Mouse (Mus musculus): ENCODE data around the gene Cenpx. TPM values are rescaled to one million over a fixed set of nuclear protein-coding genes. Genes with fewer than 3 reads are reported as not detected.
A peak's percentile ranks its signal among the peaks of the same experiment; 100 is the strongest.
"Not testable (repeated sequence)": the region's sequence is repeated elsewhere in the genome, so short reads cannot be mapped to it uniquely, and the experiment has no call there.

The Cenpx gene
- polyA plus RNA-seq, 1 experiment from 2014 or later, result 118 TPM

GRCm38 (mm10) chr11:120729432-120730050 is 16.0 kb upstream of the Cenpx start:
- H3K36me3 ChIP-seq (replicated peaks; ENCODE audit: control insufficient read depth, insufficient read depth, low read depth, low read length); H3K27ac ChIP-seq (replicated peaks; ENCODE audit: low read depth, low read length); H3K4me3 ChIP-seq (ENCODE audit: low read depth, low read length); ATAC-seq (replicated peaks; ENCODE audit: insufficient number of reproducible peaks, low FRiP score, low TSS enrichment, low read depth); H3K4me1 ChIP-seq (ENCODE audit: control insufficient read depth, insufficient read depth, low read length); H3K27me3 ChIP-seq (ENCODE audit: control insufficient read depth, insufficient read depth, low read length); H3K9me3 ChIP-seq (replicated peaks; ENCODE audit: control insufficient read depth, low read length); H3K9ac ChIP-seq (replicated peaks; ENCODE audit: low read length): not testable (repeated sequence)
- peak; percentile 73 for DNase-seq (ENCODE audit: low spot score)
- H3K4me2 ChIP-seq (ENCODE audit: low read depth, low read length), result peak overlapping the region; percentile 29
- WGBS, result 1% methylated on average over 17 of the region's 21 CpGs

GRCm38 (mm10) chr11:120728530-120729240 is 15.1 kb upstream of the Cenpx start:
- Histone ChIP-seq H3K4me3 (ENCODE audit: low read depth, low read length) (no peak overlapping the region), H3K27me3 (ENCODE audit: control insufficient read depth, insufficient read depth, low read length) (no peaks in the 10 kb centered on the region; the same call in 1 of the 2 replicates)
- no peak for ATAC-seq (replicated peaks; ENCODE audit: insufficient number of reproducible peaks, low FRiP score, low TSS enrichment, low read depth)

GRCm38 (mm10) chr11:120727564-120727963 is 14.0 kb upstream of the Cenpx start:
- no peak overlapping the region for H3K27ac ChIP-seq (replicated peaks; ENCODE audit: low read depth, low read length)
- WGBS, result 69% methylated on average over 12 of the region's 12 CpGs
- peaks cover under 1% of the 10 kb centered on the region for H3K27me3 ChIP-seq (ENCODE audit: control insufficient read depth, insufficient read depth, low read length)
- H3K9me3 ChIP-seq (replicated peaks; ENCODE audit: control insufficient read depth, low read length), result no peaks in the 10 kb centered on the region
- no peak for ATAC-seq (replicated peaks; ENCODE audit: insufficient number of reproducible peaks, low FRiP score, low TSS enrichment, low read depth)
- no peak overlapping the region for H3K4me2 ChIP-seq (ENCODE audit: low read depth, low read length)
- H3K4me3 ChIP-seq (ENCODE audit: low read depth, low read length), result no peak overlapping the region
- no peak overlapping the region for H3K9ac ChIP-seq (replicated peaks; ENCODE audit: low read length)
- no peak for DNase-seq (ENCODE audit: low spot score)
- H3K36me3 ChIP-seq (replicated peaks; ENCODE audit: control insufficient read depth, insufficient read depth, low read depth, low read length), result no peaks in the 10 kb centered on the region; the same call in 1 of the 2 replicates
- no peaks in the 10 kb centered on the region for H3K4me1 ChIP-seq (ENCODE audit: control insufficient read depth, insufficient read depth, low read length)

More at GRCm38 (mm10) chr11:120728530-120729240, 15.1 kb upstream of the Cenpx start:
- no peak overlapping the region for H3K27ac ChIP-seq (replicated peaks; ENCODE audit: low read depth, low read length)
- H3K9ac ChIP-seq (replicated peaks; ENCODE audit: low read length), result no peak overlapping the region
- WGBS, result 65% methylated on average over 11 of the region's 11 CpGs
- no peaks in the 10 kb centered on the region for H3K36me3 ChIP-seq (replicated peaks; ENCODE audit: control insufficient read depth, insufficient read depth, low read depth, low read length)
- no peak overlapping the region for H3K4me2 ChIP-seq (ENCODE audit: low read depth, low read length)
- H3K4me1 ChIP-seq (ENCODE audit: control insufficient read depth, insufficient read depth, low read length), result no peaks in the 10 kb centered on the region
- H3K9me3 ChIP-seq (replicated peaks; ENCODE audit: control insufficient read depth, low read length), result no peaks in the 10 kb centered on the region
- DNase-seq (ENCODE audit: low spot score), result no peak

GRCm38 (mm10) chr11:120727169-120727527 is 13.6 kb upstream of the Cenpx start, which contains the start of gene Dcxr:
Gene Dcxr (minus strand): TSS chr11:120727281.
- Histone ChIP-seq H3K9me3 (replicated peaks; ENCODE audit: control insufficient read depth, low read length) (no peaks in the 10 kb centered on the region), H3K4me1 (ENCODE audit: control insufficient read depth, insufficient read depth, low read length) (peaks cover under 1% of the 10 kb centered on the region; the same call in 1 of the 2 replicates), H3K9ac (replicated peaks; ENCODE audit: low read length) (peak within 1 kb of the TSS; percentile 49), H3K27me3 (ENCODE audit: control insufficient read depth, insufficient read depth, low read length) (peaks cover 4% of the 10 kb centered on the region), H3K4me2 (ENCODE audit: low read depth, low read length) (peak within 1 kb of the TSS; percentile 87), H3K4me3 (ENCODE audit: low read depth, low read length) (peak within 1 kb of the TSS; percentile 45), H3K27ac (replicated peaks; ENCODE audit: low read depth, low read length) (no peak within 1 kb of the TSS), H3K36me3 (replicated peaks; ENCODE audit: control insufficient read depth, insufficient read depth, low read depth, low read length) (no peaks in the 10 kb centered on the region; the same call in 1 of the 2 replicates)
- ATAC-seq (replicated peaks; ENCODE audit: insufficient number of reproducible peaks, low FRiP score, low TSS enrichment, low read depth) (peak; percentile 81), DNase-seq (ENCODE audit: low spot score) (peak; percentile 90)
- under 1% methylated on average over 14 of the region's 14 CpGs for WGBS

- peak overlapping the region; percentile 45 for H3K4me3 ChIP-seq (ENCODE audit: low read depth, low read length)
- peak overlapping the region; percentile 49 for H3K9ac ChIP-seq (replicated peaks; ENCODE audit: low read length)
- peaks cover 7% of the 10 kb centered on the region for H3K27me3 ChIP-seq (ENCODE audit: control insufficient read depth, insufficient read depth, low read length)
- H3K9me3 ChIP-seq (replicated peaks; ENCODE audit: control insufficient read depth, low read length), result no peaks in the 10 kb centered on the region
- H3K4me2 ChIP-seq (ENCODE audit: low read depth, low read length), result peak overlapping the region; percentile 87
- peak; percentile 5 for ATAC-seq (replicated peaks; ENCODE audit: insufficient number of reproducible peaks, low FRiP score, low TSS enrichment, low read depth)
- WGBS, result 17% methylated on average over 36 of the region's 36 CpGs
- H3K36me3 ChIP-seq (replicated peaks; ENCODE audit: control insufficient read depth, insufficient read depth, low read depth, low read length), result no peaks in the 10 kb centered on the region; the same call in 1 of the 2 replicates
- peaks cover 3% of the 10 kb centered on the region; the same call in 1 of the 2 replicates for H3K4me1 ChIP-seq (ENCODE audit: control insufficient read depth, insufficient read depth, low read length)
- DNase-seq (ENCODE audit: low spot score), result no peak
- no peak overlapping the region for H3K27ac ChIP-seq (replicated peaks; ENCODE audit: low read depth, low read length)
Observed at GRCm38 (mm10) chr11:120726243-120727168, 13.0 kb upstream of the Cenpx start.

GRCm38 (mm10) chr11:120723509-120723908 is 10.0 kb upstream of the Cenpx start:
- Histone ChIP-seq H3K9me3 (replicated peaks; ENCODE audit: control insufficient read depth, low read length) (no peaks in the 10 kb centered on the region), H3K27ac (replicated peaks; ENCODE audit: low read depth, low read length) (no peak overlapping the region), H3K4me1 (ENCODE audit: control insufficient read depth, insufficient read depth, low read length) (peaks cover 3% of the 10 kb centered on the region), H3K36me3 (replicated peaks; ENCODE audit: control insufficient read depth, insufficient read depth, low read depth, low read length) (no peaks in the 10 kb centered on the region; the same call in 1 of the 2 replicates), H3K9ac (replicated peaks; ENCODE audit: low read length) (no peak overlapping the region), H3K27me3 (ENCODE audit: control insufficient read depth, insufficient read depth, low read length) (peaks cover 7% of the 10 kb centered on the region), H3K4me2 (ENCODE audit: low read depth, low read length) (no peak overlapping the region), H3K4me3 (ENCODE audit: low read depth, low read length) (no peak overlapping the region)
- no peak for DNase-seq (ENCODE audit: low spot score)
- no peak for ATAC-seq (replicated peaks; ENCODE audit: insufficient number of reproducible peaks, low FRiP score, low TSS enrichment, low read depth)
- 81% methylated on average over 7 of the region's 7 CpGs for WGBS

- DNase-seq (ENCODE audit: low spot score), result no peak
- Histone ChIP-seq H3K4me2 (ENCODE audit: low read depth, low read length) (no peak overlapping the region), H3K9ac (replicated peaks; ENCODE audit: low read length) (no peak overlapping the region), H3K9me3 (replicated peaks; ENCODE audit: control insufficient read depth, low read length) (no peaks in the 10 kb centered on the region), H3K36me3 (replicated peaks; ENCODE audit: control insufficient read depth, insufficient read depth, low read depth, low read length) (no peaks in the 10 kb centered on the region; the same call in 1 of the 2 replicates), H3K27me3 (ENCODE audit: control insufficient read depth, insufficient read depth, low read length) (peaks cover 7% of the 10 kb centered on the region; the same call in 1 of the 2 replicates), H3K4me1 (ENCODE audit: control insufficient read depth, insufficient read depth, low read length) (peaks cover 3% of the 10 kb centered on the region), H3K4me3 (ENCODE audit: low read depth, low read length) (no peak overlapping the region), H3K27ac (replicated peaks; ENCODE audit: low read depth, low read length) (no peak overlapping the region)
- WGBS, result 86% methylated on average over 11 of the region's 11 CpGs
- no peak for ATAC-seq (replicated peaks; ENCODE audit: insufficient number of reproducible peaks, low FRiP score, low TSS enrichment, low read depth)
Observed at GRCm38 (mm10) chr11:120722761-120723382, 9.3 kb upstream of the Cenpx start.

Data from embryonic facial prominence, embryonic 11.5 days (tissue).